Mouse (Mus musculus): ENCODE results near the gene Mapk6. TPM values are rescaled to one million over a fixed set of nuclear protein-coding genes. Genes with fewer than 3 reads are reported as not detected.
"Not testable (repeated sequence)": the region's sequence is repeated elsewhere in the genome, so short reads cannot be mapped to it uniquely, and the experiment has no call there.

The Mapk6 gene
- polyA plus RNA-seq (2012; rRNA removed), result 69.1 and 117 TPM in 2 replicates

DNA sequence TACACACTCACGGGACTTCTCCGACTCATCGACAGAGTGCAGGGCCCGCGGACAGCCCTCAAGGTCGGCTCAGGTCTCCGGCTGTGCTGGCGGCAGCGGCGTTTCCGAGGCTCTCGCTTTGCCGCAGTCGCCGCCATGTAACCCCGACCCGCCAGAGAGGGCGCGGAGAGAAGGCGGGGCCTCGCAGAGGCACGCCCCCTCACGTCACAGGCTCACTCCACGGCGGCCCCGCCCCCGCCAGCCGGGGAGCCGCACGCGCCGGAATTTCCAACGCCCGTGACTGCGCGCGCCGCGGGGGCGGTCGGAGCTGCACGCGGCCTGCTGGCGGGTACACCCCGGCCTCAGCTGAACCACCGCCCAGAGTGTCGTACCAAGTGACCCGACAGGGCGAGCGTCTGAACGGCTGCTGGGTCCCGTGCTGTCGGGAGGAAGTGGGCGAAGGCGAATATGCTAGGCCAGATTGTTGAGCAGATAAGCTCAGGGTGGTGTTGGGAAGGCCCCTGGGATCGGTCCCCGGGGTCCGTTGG is at the start of gene Mapk6:
Mapk6 (minus strand) TSS at position 154 of the 527 bp plus-strand sequence.
- DNase-seq (ENCODE audit: low read depth), result peak; percentile 97
- TF ChIP-seq CTCF (IDR thresholded peaks at IDR 0.05; ENCODE audit: borderline replicate concordance, extremely low read depth, insufficient read depth, insufficient read length), result no peak
- peak; percentile 70 for TF ChIP-seq POLR2A (IDR thresholded peaks at IDR 0.05; ENCODE audit: borderline replicate concordance, extremely low read depth, insufficient read depth, insufficient read length, poor library complexity, severe bottlenecking)

DNA sequence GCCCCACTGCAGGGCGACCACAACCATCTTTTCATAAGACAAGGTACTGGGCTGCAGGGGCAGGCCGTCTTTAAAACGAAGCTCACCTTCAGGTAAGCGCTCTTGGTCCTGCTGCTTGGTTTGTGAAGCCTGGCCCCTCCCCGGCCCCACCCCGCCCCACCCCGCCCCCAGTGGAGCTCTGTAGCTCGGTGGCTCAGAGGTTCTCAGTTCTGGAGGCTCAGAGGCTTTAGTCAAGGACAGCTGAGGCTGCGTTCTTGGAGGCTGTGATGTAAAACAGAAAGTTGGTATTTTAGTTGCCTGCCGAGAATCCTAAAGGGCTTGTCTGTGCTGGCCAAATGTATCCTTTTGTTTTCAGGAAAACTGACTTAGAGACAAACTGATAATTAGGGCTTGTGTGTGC is 45.9 kb upstream of the Mapk6 start:
- TF ChIP-seq POLR2A (IDR thresholded peaks at IDR 0.05; ENCODE audit: borderline replicate concordance, extremely low read depth, insufficient read depth, insufficient read length, poor library complexity, severe bottlenecking) (no peak), CTCF (IDR thresholded peaks at IDR 0.05; ENCODE audit: borderline replicate concordance, extremely low read depth, insufficient read depth, insufficient read length) (no peak)
- DNase-seq (ENCODE audit: low read depth), result no peak

DNA sequence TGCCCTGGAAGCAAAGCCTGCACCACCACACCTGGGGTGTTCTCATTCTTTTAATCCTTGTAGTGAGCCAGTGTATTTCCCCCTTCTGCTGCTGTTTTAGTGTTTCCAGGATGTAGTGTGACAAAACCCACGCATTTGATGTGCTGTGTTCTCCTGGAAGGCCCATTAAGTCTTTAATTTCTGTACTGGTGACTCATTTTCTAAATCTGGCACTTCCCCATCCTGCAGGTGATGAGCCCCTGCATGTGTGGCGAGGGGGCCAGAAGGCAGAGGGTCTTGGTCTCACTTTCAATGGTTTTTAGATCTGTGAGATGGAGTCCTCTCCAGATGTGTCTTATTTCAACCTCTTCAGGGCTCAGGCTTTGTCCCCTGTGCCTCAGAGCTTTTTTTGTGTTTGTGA is 44.2 kb upstream of the Mapk6 start:
- no peak for DNase-seq (ENCODE audit: low read depth)
- no peak for TF ChIP-seq POLR2A (IDR thresholded peaks at IDR 0.05; ENCODE audit: borderline replicate concordance, extremely low read depth, insufficient read depth, insufficient read length, poor library complexity, severe bottlenecking)
- no peak for TF ChIP-seq CTCF (IDR thresholded peaks at IDR 0.05; ENCODE audit: borderline replicate concordance, extremely low read depth, insufficient read depth, insufficient read length)

DNA sequence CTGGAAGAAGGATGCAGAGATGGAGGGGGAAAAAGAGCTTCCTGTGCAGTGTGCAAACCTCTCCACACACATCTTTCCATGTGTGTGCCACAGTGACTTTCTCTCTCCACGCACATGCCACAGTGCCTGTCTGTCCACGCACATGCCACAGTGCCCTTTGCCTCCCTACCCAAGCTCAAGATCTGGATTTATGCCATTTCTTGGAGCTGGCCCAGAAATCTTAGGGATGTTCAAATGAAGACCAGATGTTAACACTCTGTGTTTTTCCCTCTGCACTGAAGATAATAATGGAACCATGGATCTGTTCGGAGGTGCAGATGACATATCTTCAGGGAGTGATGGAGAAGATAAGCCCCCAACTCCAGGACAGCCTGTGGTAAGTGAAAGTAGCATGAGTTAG is 38.2 kb upstream of the Mapk6 start:
- TF ChIP-seq POLR2A (IDR thresholded peaks at IDR 0.05; ENCODE audit: borderline replicate concordance, extremely low read depth, insufficient read depth, insufficient read length, poor library complexity, severe bottlenecking), result no peak
- no peak for TF ChIP-seq CTCF (IDR thresholded peaks at IDR 0.05; ENCODE audit: borderline replicate concordance, extremely low read depth, insufficient read depth, insufficient read length)
- no peak for DNase-seq (ENCODE audit: low read depth)

DNA sequence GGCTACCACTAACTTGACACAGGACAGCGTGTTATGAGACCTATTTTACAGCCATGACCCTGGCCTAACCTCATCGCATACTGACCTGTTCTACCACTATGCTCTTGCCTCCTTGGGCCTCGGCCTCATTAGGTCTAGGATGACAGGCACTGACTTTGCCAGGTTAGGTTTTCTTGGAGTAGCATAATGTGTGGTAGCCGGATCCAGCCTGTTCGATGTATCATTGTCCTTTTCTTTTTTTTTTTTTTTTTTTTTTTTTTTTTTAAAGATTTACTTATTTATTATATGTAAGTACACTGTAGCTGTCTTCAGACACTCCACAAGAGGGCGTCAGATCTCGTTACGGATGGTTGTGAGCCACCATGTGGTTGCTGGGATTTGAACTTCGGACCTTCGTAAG is 36.8 kb upstream of the Mapk6 start:
- DNase-seq (ENCODE audit: low read depth), result not testable (repeated sequence)

DNA sequence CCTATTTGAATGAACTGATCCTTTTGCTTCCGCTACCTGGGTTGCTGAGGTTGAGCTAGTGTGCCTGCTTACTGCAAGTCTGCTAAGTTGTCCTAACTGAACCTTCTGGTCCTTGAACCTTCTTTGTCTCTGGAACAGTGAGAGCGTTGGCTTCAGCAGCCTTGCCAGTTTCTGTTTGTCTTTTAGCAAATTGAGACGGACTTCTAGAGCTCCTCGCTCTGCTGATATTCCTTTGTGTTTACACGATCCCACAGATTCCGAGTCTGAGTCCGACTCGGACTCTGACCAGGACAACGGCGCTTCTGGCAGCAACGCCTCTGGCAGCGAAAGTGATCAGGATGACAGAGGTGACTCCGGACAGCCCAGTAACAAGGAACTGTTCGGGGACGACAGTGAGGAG is 35.2 kb upstream of the Mapk6 start:
- no peak for DNase-seq (ENCODE audit: low read depth)
- TF ChIP-seq CTCF (IDR thresholded peaks at IDR 0.05; ENCODE audit: borderline replicate concordance, extremely low read depth, insufficient read depth, insufficient read length) (no peak), POLR2A (IDR thresholded peaks at IDR 0.05; ENCODE audit: borderline replicate concordance, extremely low read depth, insufficient read depth, insufficient read length, poor library complexity, severe bottlenecking) (no peak)

DNA sequence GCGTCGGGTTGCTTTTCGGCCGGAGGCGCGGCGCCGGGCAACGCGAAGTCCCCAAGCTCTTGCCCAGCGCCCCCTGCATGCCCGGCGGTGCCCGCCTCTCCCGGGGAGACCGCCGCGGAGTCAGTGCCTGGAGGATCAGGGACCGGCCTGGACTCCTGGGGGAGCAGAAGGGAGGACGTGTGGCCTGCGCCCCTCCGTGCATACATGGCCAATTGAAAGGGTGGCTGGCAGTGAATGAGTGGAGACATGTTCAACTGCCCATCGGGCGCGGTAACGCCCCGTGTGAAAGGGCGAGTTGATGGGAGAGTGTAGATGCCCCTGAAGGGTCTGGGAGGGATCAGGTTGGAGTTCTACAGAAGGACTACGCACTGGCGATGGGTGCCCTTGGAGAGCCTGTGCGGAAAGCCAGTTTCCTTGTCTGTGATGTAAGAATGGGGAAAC is 31.9 kb upstream of the Mapk6 start:
- TF ChIP-seq CTCF (IDR thresholded peaks at IDR 0.05; ENCODE audit: borderline replicate concordance, extremely low read depth, insufficient read depth, insufficient read length), result no peak
- no peak for TF ChIP-seq POLR2A (IDR thresholded peaks at IDR 0.05; ENCODE audit: borderline replicate concordance, extremely low read depth, insufficient read depth, insufficient read length, poor library complexity, severe bottlenecking)
- DNase-seq (ENCODE audit: low read depth), result no peak

DNA sequence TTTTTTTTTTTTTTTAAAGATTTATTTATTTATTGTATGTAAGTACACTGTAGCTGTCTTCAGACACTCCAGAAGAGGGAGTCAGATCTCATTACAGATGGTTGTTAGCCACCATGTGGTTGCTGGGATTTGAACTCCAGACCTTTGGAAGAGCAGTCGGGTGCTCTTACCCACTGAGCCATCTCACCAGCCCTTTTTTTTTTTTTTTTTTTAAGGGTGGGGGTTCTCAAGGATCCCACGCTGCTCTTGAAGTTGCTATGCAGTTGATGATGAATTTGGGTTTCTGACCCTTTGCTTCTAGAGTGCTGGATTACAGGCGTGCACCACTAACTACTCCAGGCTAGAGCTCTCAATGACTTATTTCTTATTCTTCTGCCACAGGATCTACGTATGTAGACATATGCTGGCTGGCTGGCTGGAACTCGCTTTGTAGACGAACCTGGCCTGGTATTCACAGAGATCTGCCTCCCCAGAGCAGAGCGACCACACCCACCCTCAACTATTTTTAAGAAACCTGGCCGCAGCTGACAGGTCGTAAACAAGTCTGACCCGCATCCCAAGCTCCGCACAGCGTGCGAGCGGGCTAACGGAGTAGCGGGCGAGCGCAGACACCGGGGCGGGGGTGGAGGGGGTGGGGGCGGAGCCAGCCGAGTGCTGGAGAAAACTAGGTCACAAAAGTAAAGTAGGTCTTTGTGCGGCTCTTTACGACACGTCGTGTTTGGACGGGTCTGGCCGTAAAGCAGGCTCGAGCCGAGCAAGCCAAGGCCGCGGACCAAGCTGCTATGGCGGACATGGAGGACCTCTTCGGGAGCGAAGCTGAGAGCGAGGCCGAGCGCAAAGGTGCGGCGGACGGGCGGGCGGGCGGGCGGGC is 31.2 kb upstream of the Mapk6 start, which contains the start of gene Leo1:
Leo1 (plus strand) TSS at position 729 of the 871 bp plus-strand sequence.
- no peak for TF ChIP-seq CTCF (IDR thresholded peaks at IDR 0.05; ENCODE audit: borderline replicate concordance, extremely low read depth, insufficient read depth, insufficient read length)
- TF ChIP-seq POLR2A (IDR thresholded peaks at IDR 0.05; ENCODE audit: borderline replicate concordance, extremely low read depth, insufficient read depth, insufficient read length, poor library complexity, severe bottlenecking), result no peak; the same call in 1 of the 2 replicates
- DNase-seq (ENCODE audit: low read depth), result peak; percentile 98

DNA sequence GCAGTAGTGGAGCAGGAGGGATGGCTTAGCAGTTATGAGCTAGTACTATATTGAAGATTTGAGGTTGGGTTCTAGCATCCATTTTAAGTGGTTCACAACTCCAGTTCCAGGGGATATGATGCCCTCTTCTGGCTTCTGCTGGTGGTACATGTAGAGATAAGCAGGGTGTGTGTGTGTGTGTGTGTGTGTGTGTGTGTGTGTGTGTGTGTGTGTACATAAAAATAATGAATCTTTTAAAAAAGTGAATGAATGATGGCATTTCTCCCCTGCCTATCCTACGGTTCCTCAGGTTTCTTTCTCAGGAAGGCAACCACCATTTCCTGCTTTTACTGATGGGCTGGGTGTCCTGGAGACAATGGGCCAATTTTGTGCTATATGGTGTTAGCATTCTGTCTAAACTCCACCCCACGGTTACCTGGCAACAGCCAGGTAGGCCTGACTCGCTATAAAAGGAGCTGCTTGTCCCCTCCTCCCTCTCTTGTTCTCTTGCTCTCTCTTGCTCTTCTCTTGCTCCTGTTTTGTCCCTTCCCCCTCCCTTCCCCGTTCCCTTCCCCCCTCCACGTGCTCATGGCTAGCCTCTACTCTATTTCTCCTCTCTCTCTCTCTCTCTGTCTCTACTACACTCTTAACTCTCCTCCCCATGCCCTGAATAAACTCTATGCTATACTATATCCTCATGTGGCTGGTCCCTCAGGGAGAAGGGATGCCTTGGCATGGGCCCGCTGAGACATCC is 28.0 kb upstream of the Mapk6 start:
- TF ChIP-seq POLR2A (IDR thresholded peaks at IDR 0.05; ENCODE audit: borderline replicate concordance, extremely low read depth, insufficient read depth, insufficient read length, poor library complexity, severe bottlenecking) (no peak), CTCF (IDR thresholded peaks at IDR 0.05; ENCODE audit: borderline replicate concordance, extremely low read depth, insufficient read depth, insufficient read length) (peak; percentile 26; the same call in 1 of the 2 replicates)
- DNase-seq (ENCODE audit: low read depth), result peak; percentile 48

DNA sequence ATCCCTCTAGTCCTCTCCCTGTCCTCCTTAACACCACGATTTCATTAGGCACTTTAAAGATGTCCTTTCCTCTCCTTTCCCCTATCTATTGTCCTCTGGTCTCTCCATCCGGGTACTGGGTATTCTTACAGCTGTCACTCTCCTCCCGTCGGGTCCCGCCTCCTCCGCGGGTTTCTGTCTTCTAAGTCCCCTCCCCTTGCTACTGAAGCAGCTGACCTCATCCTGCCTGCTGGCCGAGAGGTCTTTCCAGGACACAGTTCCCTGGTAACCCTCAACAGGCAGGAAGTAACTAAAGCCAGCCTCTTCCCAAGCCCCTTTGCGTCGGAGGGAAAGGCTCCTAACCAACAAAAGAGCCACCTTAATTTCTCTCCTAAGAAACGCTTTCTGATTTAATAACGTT is 26.1 kb upstream of the Mapk6 start:
- DNase-seq (ENCODE audit: low read depth), result peak; percentile 85
- no peak for TF ChIP-seq CTCF (IDR thresholded peaks at IDR 0.05; ENCODE audit: borderline replicate concordance, extremely low read depth, insufficient read depth, insufficient read length)
- TF ChIP-seq POLR2A (IDR thresholded peaks at IDR 0.05; ENCODE audit: borderline replicate concordance, extremely low read depth, insufficient read depth, insufficient read length, poor library complexity, severe bottlenecking), result no peak

DNA sequence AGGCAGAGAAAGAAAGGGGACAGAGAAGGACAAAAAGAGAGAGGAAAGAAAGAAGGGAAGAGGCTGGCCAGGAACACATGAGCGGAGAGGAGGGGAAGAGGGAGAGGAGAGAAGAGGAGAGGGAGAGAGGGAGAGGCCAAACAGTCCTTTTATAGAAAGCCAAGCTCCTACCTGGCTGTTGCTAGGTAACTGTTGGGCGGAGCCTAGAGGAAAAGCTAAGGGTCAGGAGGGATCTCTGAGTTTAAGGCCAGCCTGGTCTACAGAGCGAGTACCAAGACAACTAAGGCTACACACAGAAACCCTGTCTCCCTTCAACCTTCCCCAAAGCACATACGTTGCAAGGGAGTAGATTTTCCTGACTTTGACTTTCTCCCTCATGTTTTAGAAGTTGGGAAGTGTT is 25.5 kb upstream of the Mapk6 start:
- no peak for DNase-seq (ENCODE audit: low read depth)
- TF ChIP-seq CTCF (IDR thresholded peaks at IDR 0.05; ENCODE audit: borderline replicate concordance, extremely low read depth, insufficient read depth, insufficient read length), result no peak
- no peak for TF ChIP-seq POLR2A (IDR thresholded peaks at IDR 0.05; ENCODE audit: borderline replicate concordance, extremely low read depth, insufficient read depth, insufficient read length, poor library complexity, severe bottlenecking)

All from brain, embryonic 14.5 days (tissue).